Mouse (Mus musculus) CH12.LX (cell line): ENCODE results near the gene Fam189a2.

Source experiments
- CHD2 ChIP-seq: IDR thresholded peaks from 2 replicates; pipeline ENCODE4 v1.6.1; 2011; ENCODE audit warnings: low read length, improper control_type of control experiment
- CTCF ChIP-seq, 2 experiments: IDR thresholded peaks in 1 of 2; conservative IDR thresholded peaks in 1 of 2; 2 replicates each; pipeline ENCODE4 v1.5.1; 2011 to 2012; ENCODE audit warnings: low read depth in 2 of 2, low read length in 2 of 2, improper control_type of control experiment in 1 of 2, inconsistent platforms in 1 of 2, mild to moderate bottlenecking in 1 of 2, moderate library complexity in 1 of 2
- MAFK ChIP-seq: IDR thresholded peaks from 2 replicates; pipeline ENCODE4 v1.6.1; 2011; ENCODE audit warnings: low read length, improper control_type of control experiment; ENCODE audit not compliant: insufficient replicate concordance
- UBTF ChIP-seq: IDR thresholded peaks from 2 replicates; pipeline ENCODE4 v1.6.1; 2012; ENCODE audit warnings: low read depth, mild to moderate bottlenecking, inconsistent platforms, low read length, improper control_type of control experiment, moderate library complexity
- ZKSCAN1 ChIP-seq: IDR thresholded peaks from 2 replicates; pipeline ENCODE4 v1.6.1; 2012; ENCODE audit warnings: low read depth, inconsistent platforms, low read length, improper control_type of control experiment, borderline replicate concordance

DNA sequence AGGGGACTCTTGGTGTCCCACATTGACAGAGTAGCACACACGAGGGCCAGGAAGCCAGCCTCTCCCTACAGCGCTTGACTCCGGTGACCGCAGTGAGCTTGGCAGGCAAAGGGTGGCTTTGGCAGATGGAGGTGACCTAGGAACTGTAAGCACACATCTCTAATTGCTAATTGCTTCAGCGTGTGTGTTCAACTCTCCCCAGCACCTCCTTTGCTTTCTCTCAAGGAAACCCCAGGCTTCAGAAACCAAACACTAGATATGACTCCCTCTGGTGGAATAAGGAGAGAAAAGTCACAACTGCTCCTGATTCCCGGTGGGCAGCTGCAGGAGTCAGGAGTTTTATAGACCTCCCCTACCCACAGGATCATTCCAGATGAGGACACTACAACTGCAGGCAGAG lies 71.9 kb downstream of the Fam189a2 start:
- TF ChIP-seq CTCF (conservative IDR thresholded peaks at IDR 0.05 in 1 of 2, IDR thresholded peaks at IDR 0.05 in 1 of 2; ENCODE audit: low read depth in 2 of 2, low read length in 2 of 2) (peak in 1 of 2 experiments; percentile 53; a peak in 2 of 4 replicates), ZKSCAN1 (no peak), CHD2 (no peak), MAFK (no peak), UBTF (no peak)
